Mouse (Mus musculus) heart, embryonic 11.5 days (tissue): Measurements from ENCODE around the gene Selenoo. TPM values are rescaled to one million over a fixed set of nuclear protein-coding genes. Genes with fewer than 3 reads are reported as not detected.

Source experiments
- ATAC-seq: fragments of 200-750 bp; cut with Nextera tagmentation; replicated peaks from 2 replicates; pipeline ENCODE4 v1.8.0; 2017; ENCODE audit warnings: moderate library complexity; ENCODE audit not compliant: insufficient number of reproducible peaks, low FRiP score, low TSS enrichment
- H3K27ac ChIP-seq: fragments of 300-500 bp; sonication (generic); 2 replicates; pipeline ENCODE4 v1.5.1; 2014; ENCODE audit warnings: mild to moderate bottlenecking, low read depth, low read length
- H3K27me3 ChIP-seq: fragments of 300-500 bp; sonication (generic); 2 replicates; pipeline ENCODE4 v1.6.1; 2014; ENCODE audit warnings: mild to moderate bottlenecking, low read length, mixed read lengths; ENCODE audit not compliant: control insufficient read depth, insufficient read depth
- H3K36me3 ChIP-seq: fragments of 300-500 bp; sonication (generic); 2 replicates; pipeline ENCODE4 v1.6.1; 2014; ENCODE audit warnings: mild to moderate bottlenecking, low read length, moderate library complexity, mixed read lengths; ENCODE audit not compliant: control insufficient read depth, insufficient read depth
- H3K4me1 ChIP-seq: fragments of 300-500 bp; sonication (generic); 2 replicates; pipeline ENCODE4 v1.6.1; 2014; ENCODE audit warnings: low read length; ENCODE audit not compliant: control insufficient read depth, insufficient read depth
- H3K4me2 ChIP-seq: fragments of 300-500 bp; sonication (generic); 2 replicates; pipeline ENCODE4 v1.6.1; 2014; ENCODE audit warnings: mild to moderate bottlenecking, moderate library complexity
- H3K4me3 ChIP-seq: fragments of 300-500 bp; sonication (generic); 2 replicates; pipeline ENCODE4 v1.5.1; 2014; ENCODE audit warnings: low read depth, low read length
- H3K9ac ChIP-seq: fragments of 300-500 bp; sonication (generic); 2 replicates; pipeline ENCODE4 v1.6.1; 2014; ENCODE audit warnings: mild to moderate bottlenecking, low read depth, low read length, moderate library complexity
- H3K9me3 ChIP-seq: fragments of 300-500 bp; sonication (generic); replicated peaks from 2 replicates; pipeline ENCODE4 v1.6.1; 2016; ENCODE audit warnings: low read length; ENCODE audit not compliant: control insufficient read depth
- WGBS: fragments of 180-500 bp; shearing (Covaris S2); extraction: QIAGEN DNeasy Blood & Tissue Kit; methylation state at CpG from one replicate; pipeline ENCODE4 v1.1.7; 2014; ENCODE audit not compliant: insufficient replicate concordance; 5-methylcytosine and 5-hydroxymethylcytosine counted together
- polyA plus RNA-seq: library from polyadenylated mRNA; unstranded; fragments of >200 nt; fragmentation: Nextera tagmentation; extraction: Ambion mirVana; gene quantifications from 2 replicates; pipeline ENCODE4 v1.2.1, GENCODE M21; 2014

Selenoo gene
- polyA plus RNA-seq, 1 experiment from 2014 or later = 9.5 TPM

DNA sequence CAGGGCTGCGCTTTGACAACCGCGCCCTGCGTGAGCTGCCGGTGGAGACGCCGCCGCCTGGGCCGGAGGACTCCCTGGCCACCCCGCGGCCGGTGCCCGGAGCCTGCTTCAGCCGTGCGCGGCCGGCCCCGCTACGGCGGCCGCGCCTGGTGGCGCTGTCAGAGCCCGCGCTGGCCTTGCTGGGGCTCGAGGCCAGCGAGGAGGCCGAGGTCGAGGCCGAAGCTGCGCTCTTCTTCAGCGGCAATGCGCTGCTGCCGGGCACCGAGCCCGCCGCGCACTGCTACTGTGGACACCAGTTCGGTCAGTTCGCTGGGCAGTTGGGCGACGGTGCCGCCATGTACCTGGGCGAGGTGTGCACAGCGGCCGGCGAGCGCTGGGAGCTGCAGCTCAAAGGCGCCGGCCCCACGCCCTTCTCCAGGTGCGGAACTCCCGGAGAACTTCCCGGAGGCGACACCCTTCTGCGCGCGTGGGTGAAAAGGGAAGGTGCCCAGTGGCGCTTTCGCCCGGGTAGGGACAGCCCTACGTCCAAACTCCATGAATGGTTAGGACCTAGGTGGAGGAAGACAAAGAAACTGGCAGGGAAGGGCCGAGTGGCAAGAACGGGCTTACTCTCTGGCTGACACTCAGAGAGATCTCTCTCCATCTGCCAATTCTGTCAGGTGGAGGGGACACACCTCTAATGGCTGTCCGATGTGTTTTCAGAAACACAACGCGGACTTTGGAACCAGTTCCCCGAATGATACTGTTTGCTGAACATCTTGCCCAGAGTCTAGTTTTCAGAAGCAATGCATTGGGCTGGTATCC, 566 bp downstream of the Selenoo start:
- Histone ChIP-seq H3K27ac (peak overlapping the region; percentile 46; the same call in 1 of the 2 replicates), H3K9ac (peak overlapping the region; percentile 87), H3K36me3 (peaks cover 17% of the 10 kb centered on the region), H3K27me3 (no peaks in the 10 kb centered on the region), H3K4me2 (peak overlapping the region; percentile 99), H3K9me3 (no peaks in the 10 kb centered on the region), H3K4me1 (peaks cover 10% of the 10 kb centered on the region), H3K4me3 (peak overlapping the region; percentile 98)
- ATAC-seq = peak; percentile 28; the same call in 1 of the 2 replicates
- WGBS = 2% methylated on average over 68 of the region's 68 CpGs

DNA sequence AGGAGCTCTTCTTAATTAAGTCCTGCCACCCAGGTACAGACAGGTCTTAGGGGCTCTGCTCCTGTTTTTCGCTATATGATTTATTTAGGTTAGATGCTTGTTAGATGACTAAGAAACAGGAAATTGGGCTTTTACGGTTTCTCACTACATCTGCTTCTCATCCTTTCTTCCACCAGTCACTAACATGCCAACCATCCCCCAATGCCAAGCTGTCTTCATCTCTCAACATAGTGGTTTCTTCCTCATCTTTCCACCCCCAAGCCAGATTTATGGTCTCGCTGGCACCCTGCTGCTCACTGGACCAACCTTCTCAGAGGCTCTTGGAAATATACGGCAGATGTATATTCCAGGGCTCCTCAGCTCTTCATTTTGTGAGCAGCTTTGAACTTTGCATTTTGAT, 1.8 kb downstream of the Selenoo start:
- no peak for ATAC-seq
- H3K4me2 ChIP-seq = no peak overlapping the region
- H3K9me3 ChIP-seq = no peaks in the 10 kb centered on the region
- WGBS = 94% methylated on average over 4 of the region's 4 CpGs
- no peak overlapping the region for H3K27ac ChIP-seq
- no peak overlapping the region for H3K4me3 ChIP-seq
- H3K36me3 ChIP-seq = peaks cover 14% of the 10 kb centered on the region
- no peak overlapping the region for H3K9ac ChIP-seq
- peaks cover 10% of the 10 kb centered on the region for H3K4me1 ChIP-seq
- no peaks in the 10 kb centered on the region for H3K27me3 ChIP-seq

GRCm38 (mm10) chr15:89092181-89092580, 3.3 kb downstream of the Selenoo start:
- H3K9me3 ChIP-seq = no peaks in the 10 kb centered on the region
- no peaks in the 10 kb centered on the region for H3K27me3 ChIP-seq
- peaks cover 10% of the 10 kb centered on the region for H3K4me1 ChIP-seq
- H3K36me3 ChIP-seq = peaks cover 15% of the 10 kb centered on the region
- 81% methylated on average over 5 of the region's 5 CpGs for WGBS
- no peak overlapping the region for H3K4me2 ChIP-seq
- H3K27ac ChIP-seq = no peak overlapping the region
- no peak overlapping the region for H3K4me3 ChIP-seq
- H3K9ac ChIP-seq = no peak overlapping the region
- no peak for ATAC-seq

DNA sequence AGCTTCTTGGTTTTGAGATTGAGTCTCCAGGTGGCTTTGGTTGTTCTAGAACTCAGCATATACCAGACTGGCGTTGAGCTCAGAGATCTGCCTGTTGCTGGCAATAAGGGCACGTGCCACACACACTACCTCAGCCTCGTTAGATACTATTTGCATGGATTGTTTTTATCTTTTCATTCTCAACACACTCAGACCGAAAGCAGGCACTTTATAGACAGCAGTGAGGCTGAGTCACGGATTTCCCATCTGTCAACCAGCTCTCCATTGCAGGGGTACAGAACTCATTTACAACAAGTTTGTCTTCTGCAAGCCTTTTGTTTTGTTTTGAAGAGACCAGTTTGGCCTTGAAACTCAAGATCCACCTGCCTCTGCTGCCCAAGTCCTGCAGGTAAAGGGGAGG, 8.6 kb downstream of the Selenoo start:
- Histone ChIP-seq H3K4me3 (no peak overlapping the region), H3K4me1 (no peaks in the 10 kb centered on the region), H3K9me3 (no peaks in the 10 kb centered on the region), H3K4me2 (no peak overlapping the region), H3K27me3 (no peaks in the 10 kb centered on the region), H3K36me3 (peaks cover 56% of the 10 kb centered on the region), H3K27ac (no peak overlapping the region), H3K9ac (no peak overlapping the region)
- 88% methylated on average over 5 of the region's 5 CpGs for WGBS
- ATAC-seq = no peak

DNA sequence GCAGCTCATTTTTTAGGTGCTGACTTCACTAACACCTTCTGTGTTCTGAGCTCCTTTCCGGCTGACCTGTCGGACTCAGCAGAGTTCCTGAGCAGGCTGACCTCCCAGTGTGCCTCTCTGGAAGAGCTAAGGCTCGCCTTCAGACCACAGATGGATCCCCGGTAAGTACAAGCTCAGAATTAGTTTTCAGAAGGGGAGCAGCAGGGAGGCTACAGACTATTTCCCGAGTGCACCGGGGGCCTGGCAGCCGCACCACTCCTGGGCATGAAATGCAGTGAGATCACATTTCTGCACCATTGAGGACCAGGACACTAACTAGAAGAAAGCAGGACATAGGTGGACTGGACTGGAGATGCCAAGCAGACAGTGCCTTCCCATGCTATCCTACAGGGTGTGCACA, 9.7 kb downstream of the Selenoo start:
- Histone ChIP-seq H3K9ac (no peak overlapping the region), H3K4me2 (no peak overlapping the region), H3K9me3 (no peaks in the 10 kb centered on the region), H3K36me3 (peaks cover 63% of the 10 kb centered on the region), H3K27me3 (no peaks in the 10 kb centered on the region), H3K4me3 (no peak overlapping the region), H3K27ac (no peak overlapping the region), H3K4me1 (no peaks in the 10 kb centered on the region)
- 90% methylated on average over 7 of the region's 7 CpGs for WGBS
- no peak for ATAC-seq

GRCm38 (mm10) chr15:89100823-89101222, 11.9 kb downstream of the Selenoo start:
- H3K4me1 ChIP-seq = no peaks in the 10 kb centered on the region
- H3K4me3 ChIP-seq = no peak overlapping the region
- WGBS = 90% methylated on average over 12 of the region's 12 CpGs
- no peak overlapping the region for H3K4me2 ChIP-seq
- no peaks in the 10 kb centered on the region for H3K9me3 ChIP-seq
- H3K27me3 ChIP-seq = no peaks in the 10 kb centered on the region
- H3K27ac ChIP-seq = no peak overlapping the region
- H3K9ac ChIP-seq = no peak overlapping the region
- no peak for ATAC-seq
- peaks cover 70% of the 10 kb centered on the region for H3K36me3 ChIP-seq

- no peaks in the 10 kb centered on the region for H3K27me3 ChIP-seq
- peaks cover 62% of the 10 kb centered on the region for H3K36me3 ChIP-seq
- no peak overlapping the region for H3K9ac ChIP-seq
- 81% methylated on average over 5 of the region's 5 CpGs for WGBS
- no peaks in the 10 kb centered on the region for H3K9me3 ChIP-seq
- H3K4me2 ChIP-seq = no peak overlapping the region
- H3K27ac ChIP-seq = no peak overlapping the region
- ATAC-seq = no peak
- no peaks in the 10 kb centered on the region for H3K4me1 ChIP-seq
- no peak overlapping the region for H3K4me3 ChIP-seq
These were observed 13.8 kb downstream of the Selenoo start for GRCm38 (mm10) chr15:89102646-89103045.

DNA sequence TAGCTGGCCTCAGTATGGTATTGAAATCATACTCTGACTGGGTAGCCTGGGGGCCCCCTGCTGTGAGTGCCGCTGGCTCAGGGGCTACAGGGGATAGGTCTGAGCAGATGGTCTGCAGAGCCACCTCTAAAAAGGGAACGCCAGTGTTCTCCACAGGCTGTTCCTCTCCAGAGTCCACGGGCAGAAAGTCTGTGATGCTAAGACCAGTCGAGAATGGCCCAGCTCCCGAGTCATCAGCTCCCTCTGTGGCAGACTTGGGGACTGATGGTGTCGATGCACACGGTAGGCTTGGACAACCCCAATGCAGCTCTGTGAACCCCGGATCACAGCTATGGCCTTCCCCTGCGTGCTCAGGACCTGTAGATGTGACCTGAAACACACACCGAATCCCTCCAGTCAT, 15.0 kb downstream of the Selenoo start:
- peaks cover 54% of the 10 kb centered on the region for H3K36me3 ChIP-seq
- H3K4me3 ChIP-seq = no peak overlapping the region
- H3K4me2 ChIP-seq = no peak overlapping the region
- H3K9ac ChIP-seq = no peak overlapping the region
- no peaks in the 10 kb centered on the region for H3K9me3 ChIP-seq
- no peak overlapping the region for H3K27ac ChIP-seq
- WGBS = 85% methylated on average over 10 of the region's 10 CpGs
- H3K27me3 ChIP-seq = no peaks in the 10 kb centered on the region
- H3K4me1 ChIP-seq = no peaks in the 10 kb centered on the region
- ATAC-seq = no peak

DNA sequence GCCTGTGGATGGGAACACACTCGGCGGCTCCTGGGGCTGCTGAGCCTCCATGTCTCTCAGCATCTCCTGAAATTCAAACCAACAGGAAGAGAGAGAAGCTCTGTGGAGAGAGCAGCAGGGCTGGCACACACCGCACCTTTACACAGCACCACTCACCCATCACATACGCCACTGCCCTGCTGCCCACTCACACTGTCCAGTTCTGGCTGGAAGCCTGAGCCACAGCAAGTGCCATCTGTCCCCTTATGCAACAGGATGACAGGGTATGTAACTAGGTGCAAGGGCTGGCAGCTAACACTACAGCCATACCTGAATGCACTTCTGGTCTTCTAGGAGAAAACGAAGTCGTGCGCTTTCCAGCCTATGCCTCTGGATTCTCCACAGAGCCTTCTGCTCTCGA, 15.5 kb downstream of the Selenoo start:
- H3K27ac ChIP-seq = no peak overlapping the region
- H3K4me2 ChIP-seq = no peak overlapping the region
- no peak for ATAC-seq
- H3K9ac ChIP-seq = no peak overlapping the region
- peaks cover 49% of the 10 kb centered on the region for H3K36me3 ChIP-seq
- no peaks in the 10 kb centered on the region for H3K4me1 ChIP-seq
- no peaks in the 10 kb centered on the region for H3K9me3 ChIP-seq
- H3K4me3 ChIP-seq = no peak overlapping the region
- H3K27me3 ChIP-seq = no peaks in the 10 kb centered on the region
- WGBS = 91% methylated on average over 8 of the region's 8 CpGs
